Mouse (Mus musculus) embryo, embryonic 10 days (tissue): ENCODE results near the gene Olfr395.
"Not testable (repeated sequence)": the region's sequence is repeated elsewhere in the genome, so short reads cannot be mapped to it uniquely, and the experiment has no call there.

Experiments
- DNase-seq: peaks from one replicate; pipeline ENCODE4 v3.0.0-alpha.2; 2015; ENCODE audit warnings: low spot score

The Olfr395 gene

DNA sequence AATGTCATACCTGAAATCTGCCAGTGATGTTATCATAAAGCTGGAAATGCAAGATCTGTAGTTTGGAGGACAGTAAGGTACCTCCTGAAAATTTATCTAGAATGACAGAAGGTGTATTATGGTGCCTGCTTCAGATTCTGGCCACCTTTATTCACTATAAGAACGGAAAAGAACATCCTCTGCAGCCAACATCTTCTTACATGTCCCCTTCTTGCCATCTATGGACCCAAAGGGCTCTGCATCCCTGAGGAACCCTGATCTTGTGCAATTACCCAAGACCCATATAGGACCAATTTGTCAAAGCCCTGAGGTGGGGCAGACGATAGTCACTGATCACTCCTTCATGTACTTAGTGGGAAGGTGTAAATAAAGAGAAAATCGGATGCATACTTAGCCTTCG lies at the start of gene Olfr395:
Olfr395 (minus strand) TSS at position 101 of the 400 bp plus-strand sequence.
- DNase-seq: not testable (repeated sequence)

DNA sequence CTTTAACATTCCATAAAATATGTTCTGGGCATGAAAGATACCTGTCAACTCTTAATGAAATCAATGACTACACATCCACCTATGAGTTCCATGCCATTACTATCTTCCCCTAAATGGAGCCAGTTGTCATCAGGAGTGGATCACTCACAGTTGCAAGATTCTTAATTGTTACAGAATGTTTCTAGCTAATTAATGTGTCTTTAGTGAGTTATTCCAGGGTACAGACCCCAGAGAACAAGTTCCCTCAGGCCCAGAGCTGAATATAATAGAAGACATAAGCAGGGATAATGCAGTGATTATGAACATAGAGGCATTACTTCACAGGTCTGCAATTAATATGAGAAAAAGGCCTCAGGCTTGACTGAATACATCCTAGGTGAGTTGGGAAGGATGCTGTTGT lies 27.3 kb upstream of the Olfr395 start, which contains the start of gene Olfr23:
Olfr23 (plus strand) TSS at position 301 of the 400 bp plus-strand sequence.
- DNase-seq: no peak

DNA sequence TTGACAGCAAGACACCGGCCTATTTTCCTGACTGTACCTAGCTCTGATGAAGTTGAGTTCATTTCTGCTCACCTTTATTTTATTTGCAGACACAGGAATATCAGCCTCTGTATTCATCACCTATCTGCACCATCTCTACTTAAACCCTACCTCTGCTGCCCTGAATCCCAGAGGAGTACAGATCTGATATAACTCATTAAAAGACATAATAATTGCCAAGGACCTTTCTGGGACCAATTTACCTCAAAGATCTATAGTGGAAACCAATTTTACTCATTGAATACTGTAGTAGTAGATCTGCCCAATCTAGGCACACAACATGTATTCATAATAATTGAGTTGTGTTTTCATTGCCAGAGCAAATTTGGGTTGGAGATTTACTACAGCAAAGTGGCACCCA lies 18.4 kb downstream of the Olfr395 start, which contains the start of gene Olfr394:
Olfr394 (minus strand) TSS at position 101 of the 400 bp plus-strand sequence.
- no peak for DNase-seq
